Mouse (Mus musculus) lung, embryonic 16.5 days (tissue): ENCODE data around the gene Akr1b10. TPM values are rescaled to one million over a fixed set of nuclear protein-coding genes. Genes with fewer than 3 reads are reported as not detected.
"Not testable (repeated sequence)": the region's sequence is repeated elsewhere in the genome, so short reads cannot be mapped to it uniquely, and the experiment has no call there.

Experiments
- ATAC-seq: fragments of 200-750 bp; cut with Nextera tagmentation; 2 replicates; pipeline ENCODE4 v1.8.0; 2017; ENCODE audit warnings: low read depth, mild to moderate bottlenecking, moderate library complexity
- H3K27ac ChIP-seq: fragments of 300-500 bp; sonication (generic); 2 replicates; pipeline ENCODE4 v1.5.1; 2014; ENCODE audit warnings: mild to moderate bottlenecking, control low read depth, low read length
- H3K27me3 ChIP-seq: fragments of 300-500 bp; sonication (generic); 2 replicates; pipeline ENCODE4 v1.6.1; 2014; ENCODE audit warnings: low read depth, low read length, mixed read lengths; ENCODE audit not compliant: control insufficient read depth, insufficient read depth
- H3K36me3 ChIP-seq: fragments of 300-500 bp; sonication (generic); 2 replicates; pipeline ENCODE4 v1.6.1; 2014; ENCODE audit warnings: low read length; ENCODE audit not compliant: control insufficient read depth, insufficient read depth
- H3K4me1 ChIP-seq: fragments of 300-500 bp; sonication (generic); replicated peaks from 2 replicates; pipeline ENCODE4 v1.6.1; 2014; ENCODE audit warnings: low read length, mixed read lengths; ENCODE audit not compliant: control insufficient read depth, insufficient read depth
- H3K4me2 ChIP-seq: fragments of 300-500 bp; sonication (generic); 2 replicates; pipeline ENCODE4 v1.6.1; 2014; ENCODE audit warnings: low read depth, low read length, control low read depth
- H3K4me3 ChIP-seq: fragments of 300-500 bp; sonication (generic); 2 replicates; pipeline ENCODE4 v1.5.1; 2014; ENCODE audit warnings: mild to moderate bottlenecking, low read length, control low read depth
- H3K9ac ChIP-seq: fragments of 300-500 bp; sonication (generic); 2 replicates; pipeline ENCODE4 v1.6.1; 2014; ENCODE audit warnings: low read length, control low read depth
- H3K9me3 ChIP-seq: fragments of 300-500 bp; sonication (generic); 2 replicates; pipeline ENCODE4 v1.6.1; 2016; ENCODE audit warnings: low read length; ENCODE audit not compliant: control insufficient read depth
- WGBS: fragments of 180-500 bp; shearing (Covaris S2); extraction: QIAGEN DNeasy Blood & Tissue Kit; methylation state at CpG from one replicate; pipeline ENCODE4 v1.1.7; 2014; 5-methylcytosine and 5-hydroxymethylcytosine counted together
- polyA plus RNA-seq: library from polyadenylated mRNA; unstranded; fragments of >200 nt; fragmentation: Nextera tagmentation; extraction: Ambion mirVana; gene quantifications from 2 replicates; pipeline ENCODE4 v1.2.1, GENCODE M21; 2015

Gene Akr1b10
- polyA plus RNA-seq, 1 experiment from 2014 or later: 25.3 TPM

DNA sequence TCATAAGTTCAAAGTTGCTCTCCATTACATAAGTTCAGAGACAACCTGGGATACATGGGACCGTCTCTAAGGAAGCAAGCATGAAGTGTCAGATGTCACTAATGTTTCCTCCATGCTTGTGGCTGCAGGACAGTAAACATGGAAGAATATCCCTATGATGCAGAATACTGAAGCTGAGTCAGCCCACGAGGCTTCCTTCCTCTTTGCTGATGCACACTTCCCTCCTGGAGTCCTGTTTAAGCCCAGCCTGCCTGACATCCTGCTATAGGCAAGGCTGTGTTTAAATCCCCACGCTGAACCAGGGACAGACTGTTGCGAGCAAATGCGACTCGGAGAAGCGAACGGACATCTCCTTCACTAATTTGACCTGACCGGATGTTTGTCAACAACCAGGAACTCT lies 16.0 kb upstream of the Akr1b10 start:
- WGBS: 67% methylated on average over 9 of the region's 9 CpGs
- ATAC-seq: no peak
- Histone ChIP-seq H3K27ac (no peak overlapping the region), H3K4me1 (no peaks in the 10 kb centered on the region), H3K27me3 (no peaks in the 10 kb centered on the region), H3K9ac (no peak overlapping the region), H3K36me3 (no peaks in the 10 kb centered on the region), H3K9me3 (no peaks in the 10 kb centered on the region), H3K4me3 (no peak overlapping the region), H3K4me2 (no peak overlapping the region)

DNA sequence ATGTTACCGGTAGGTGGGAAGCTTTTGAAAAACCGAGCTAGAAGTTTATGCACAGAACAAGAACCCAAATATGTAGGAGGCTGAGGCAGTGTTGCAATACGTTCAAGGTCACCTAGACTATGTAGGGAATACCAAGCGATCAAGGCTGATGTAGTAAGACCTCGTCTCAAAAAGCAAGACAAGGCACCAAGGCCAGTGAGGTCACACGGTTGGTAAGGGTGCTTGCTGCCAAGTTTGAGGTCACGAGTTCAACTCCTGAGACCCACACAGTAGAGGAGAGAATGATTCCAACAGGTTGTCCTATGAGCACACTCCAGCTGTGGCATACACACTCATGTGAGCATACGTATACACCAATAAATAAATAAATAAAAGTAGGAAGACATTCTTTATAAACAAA lies 13.9 kb upstream of the Akr1b10 start:
- 72% methylated on average over 8 of the region's 8 CpGs for WGBS
- ATAC-seq: no peak

DNA sequence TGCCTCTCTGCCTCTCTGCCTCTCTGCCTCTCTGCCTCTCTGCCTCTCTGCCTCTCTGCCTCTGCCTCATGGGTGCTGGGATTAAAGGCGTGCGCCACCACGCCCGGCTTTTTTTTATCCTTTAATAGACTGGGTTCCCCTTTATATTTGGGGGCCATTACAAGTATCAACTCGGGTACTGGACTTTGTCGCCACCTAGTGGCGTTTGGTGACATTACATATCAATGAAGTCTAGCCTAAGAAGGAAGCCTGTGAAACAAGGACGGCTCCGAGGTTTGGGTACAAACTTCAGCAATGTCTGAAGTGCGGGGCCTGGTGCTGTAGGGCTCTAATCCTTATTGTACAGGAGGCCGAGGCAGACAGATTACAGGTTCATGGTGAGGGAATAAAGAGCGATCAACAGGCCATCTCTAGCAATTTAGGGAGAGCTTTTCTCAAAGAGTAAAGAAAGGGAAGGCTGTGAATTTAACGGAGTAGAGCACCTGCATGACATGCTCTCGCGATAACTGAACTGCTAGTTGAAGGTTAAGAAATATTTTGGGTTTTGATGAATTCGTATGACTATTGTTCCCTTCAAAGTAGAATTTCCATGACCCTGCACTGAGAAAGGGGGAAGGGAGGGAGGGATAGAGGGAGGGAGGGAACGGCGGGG lies 12.2 kb upstream of the Akr1b10 start:
- no peak for ATAC-seq
- Histone ChIP-seq H3K9me3 (no peaks in the 10 kb centered on the region), H3K4me3 (no peak overlapping the region), H3K27ac (no peak overlapping the region), H3K9ac (no peak overlapping the region), H3K27me3 (no peaks in the 10 kb centered on the region), H3K4me2 (peak overlapping the region; percentile 28; the same call in 1 of the 2 replicates), H3K36me3 (no peaks in the 10 kb centered on the region), H3K4me1 (no peaks in the 10 kb centered on the region)
- WGBS: 20% methylated on average over 18 of the region's 18 CpGs

More for the DNA sequence above, 13.9 kb upstream of the Akr1b10 start:
- Histone ChIP-seq H3K9ac (no peak overlapping the region), H3K4me1 (no peaks in the 10 kb centered on the region), H3K36me3 (no peaks in the 10 kb centered on the region), H3K4me2 (no peak overlapping the region), H3K27me3 (no peaks in the 10 kb centered on the region), H3K4me3 (no peak overlapping the region), H3K27ac (no peak overlapping the region), H3K9me3 (no peaks in the 10 kb centered on the region)

DNA sequence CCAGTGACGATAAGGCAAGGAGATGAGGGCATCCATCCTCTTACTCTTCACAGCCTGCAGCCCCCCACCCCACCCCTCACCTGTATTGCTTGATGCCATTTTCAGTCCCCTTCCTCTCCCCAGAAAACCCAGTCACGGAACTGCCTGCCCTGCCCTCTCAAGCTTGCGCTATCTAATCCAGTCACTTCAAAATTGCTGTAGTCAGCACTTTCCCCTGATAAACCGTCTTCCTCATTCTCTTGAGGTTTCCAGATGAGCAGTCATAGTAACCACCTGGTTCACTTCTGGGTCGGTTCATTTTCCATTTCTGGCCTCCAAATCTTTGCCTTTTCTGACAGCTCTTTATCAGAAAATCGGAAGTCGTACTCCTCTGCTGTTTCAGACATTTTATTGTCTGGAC lies 10.2 kb upstream of the Akr1b10 start:
- no peak for ATAC-seq
- Histone ChIP-seq H3K27me3 (no peaks in the 10 kb centered on the region), H3K36me3 (no peaks in the 10 kb centered on the region), H3K4me2 (no peak overlapping the region), H3K9ac (no peak overlapping the region), H3K27ac (no peak overlapping the region), H3K4me1 (no peaks in the 10 kb centered on the region), H3K4me3 (no peak overlapping the region), H3K9me3 (no peaks in the 10 kb centered on the region)
- WGBS: 70% methylated on average over 7 of the region's 7 CpGs

DNA sequence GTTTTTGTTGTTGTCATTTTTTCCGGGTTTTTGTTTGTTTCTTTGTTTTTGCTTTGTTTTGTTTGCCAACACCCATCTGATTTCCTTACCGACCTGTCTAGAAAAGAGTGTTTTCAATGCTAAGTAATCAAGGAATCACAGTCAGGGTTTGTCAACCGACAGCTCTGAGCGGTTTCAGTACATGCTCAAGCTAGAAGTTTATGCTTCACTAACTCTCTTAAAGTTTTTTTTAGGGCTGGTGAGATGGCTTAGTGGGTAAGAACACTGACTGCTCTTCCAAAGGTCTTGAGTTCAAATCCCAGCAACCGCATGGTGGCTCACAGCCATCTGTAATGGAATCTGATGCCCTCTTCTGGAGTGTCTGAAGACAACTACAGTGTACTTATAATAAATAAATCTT lies 8.1 kb upstream of the Akr1b10 start:
- H3K27me3 ChIP-seq, H3K4me2 ChIP-seq, H3K4me3 ChIP-seq, H3K36me3 ChIP-seq, H3K4me1 ChIP-seq, H3K27ac ChIP-seq, H3K9me3 ChIP-seq, ATAC-seq, H3K9ac ChIP-seq: not testable (repeated sequence)
- 67% methylated on average over 5 of the region's 5 CpGs for WGBS

DNA sequence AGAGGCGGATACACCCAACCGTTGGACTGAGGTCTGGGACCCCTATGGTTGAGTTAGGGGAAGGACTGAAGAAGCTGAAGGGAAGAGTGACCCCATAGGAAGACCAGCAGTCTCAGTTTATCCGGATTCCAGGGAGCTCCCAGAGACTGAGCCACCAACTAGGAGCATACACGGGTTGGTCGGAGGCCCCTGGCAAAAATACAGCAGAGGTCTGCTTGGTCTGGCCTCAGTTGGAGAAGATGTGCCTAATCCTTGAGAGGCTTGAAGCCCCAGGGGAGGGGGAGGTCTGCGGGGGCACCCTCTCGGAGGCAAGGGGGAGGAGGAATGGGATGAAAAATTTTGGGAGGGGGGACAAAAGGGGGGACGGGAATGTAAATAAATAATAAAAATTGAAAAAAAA lies 617 bp upstream of the Akr1b10 start:
- Histone ChIP-seq H3K9me3 (no peaks in the 10 kb centered on the region), H3K9ac (no peak overlapping the region), H3K36me3 (no peaks in the 10 kb centered on the region), H3K4me2 (peak overlapping the region; percentile 84), H3K27me3 (no peaks in the 10 kb centered on the region), H3K4me3 (no peak overlapping the region; the same call in 1 of the 2 replicates), H3K4me1 (0 out of 2 replicates have a peak, but pooled peaks cover 3% of the 10 kb centered on the region), H3K27ac (no peak overlapping the region)
- no peak for ATAC-seq
- WGBS: 37% methylated on average over 8 of the region's 8 CpGs

DNA sequence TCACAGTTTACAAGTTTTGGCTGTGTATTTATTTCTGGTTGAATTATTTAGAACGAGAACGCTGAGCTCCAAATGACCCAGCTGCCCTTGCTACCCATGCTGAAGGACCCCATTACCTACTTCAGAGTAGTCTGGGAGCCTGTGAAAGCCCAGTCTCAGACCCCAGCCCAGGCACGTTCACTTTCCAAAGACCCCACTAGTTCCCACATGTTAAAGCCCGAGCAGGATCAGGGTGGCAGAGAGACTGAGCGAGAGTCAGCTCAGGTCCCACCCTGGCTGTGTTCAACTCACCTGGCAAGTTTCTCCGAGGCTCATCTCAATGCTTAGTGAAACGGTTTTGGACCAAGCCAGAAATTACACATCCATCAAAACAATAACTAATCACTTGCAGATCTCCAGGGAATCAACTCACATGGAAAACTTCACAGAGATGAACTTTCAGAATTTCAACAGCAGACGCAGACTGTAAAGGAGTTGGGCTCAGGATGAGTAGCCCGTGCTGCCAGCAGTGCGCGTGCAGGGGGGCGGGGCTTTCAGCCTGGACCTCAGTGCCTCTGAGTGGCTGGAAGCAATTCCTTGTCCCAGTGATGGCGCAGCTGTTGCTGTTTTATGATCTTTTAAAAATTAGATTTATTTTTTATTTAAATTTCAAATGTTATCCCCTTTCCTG lies 818 bp downstream of the Akr1b10 start:
- Histone ChIP-seq H3K4me2 (peak overlapping the region; percentile 84), H3K27me3 (no peaks in the 10 kb centered on the region), H3K4me1 (0 out of 2 replicates have a peak, but pooled peaks cover 3% of the 10 kb centered on the region), H3K9ac (peak overlapping the region; percentile 60), H3K36me3 (no peaks in the 10 kb centered on the region), H3K27ac (peak overlapping the region; percentile 76), H3K9me3 (no peaks in the 10 kb centered on the region), H3K4me3 (peak overlapping the region; percentile 51)
- WGBS: 3% methylated on average over 13 of the region's 13 CpGs
- peak; percentile 84 for ATAC-seq

DNA sequence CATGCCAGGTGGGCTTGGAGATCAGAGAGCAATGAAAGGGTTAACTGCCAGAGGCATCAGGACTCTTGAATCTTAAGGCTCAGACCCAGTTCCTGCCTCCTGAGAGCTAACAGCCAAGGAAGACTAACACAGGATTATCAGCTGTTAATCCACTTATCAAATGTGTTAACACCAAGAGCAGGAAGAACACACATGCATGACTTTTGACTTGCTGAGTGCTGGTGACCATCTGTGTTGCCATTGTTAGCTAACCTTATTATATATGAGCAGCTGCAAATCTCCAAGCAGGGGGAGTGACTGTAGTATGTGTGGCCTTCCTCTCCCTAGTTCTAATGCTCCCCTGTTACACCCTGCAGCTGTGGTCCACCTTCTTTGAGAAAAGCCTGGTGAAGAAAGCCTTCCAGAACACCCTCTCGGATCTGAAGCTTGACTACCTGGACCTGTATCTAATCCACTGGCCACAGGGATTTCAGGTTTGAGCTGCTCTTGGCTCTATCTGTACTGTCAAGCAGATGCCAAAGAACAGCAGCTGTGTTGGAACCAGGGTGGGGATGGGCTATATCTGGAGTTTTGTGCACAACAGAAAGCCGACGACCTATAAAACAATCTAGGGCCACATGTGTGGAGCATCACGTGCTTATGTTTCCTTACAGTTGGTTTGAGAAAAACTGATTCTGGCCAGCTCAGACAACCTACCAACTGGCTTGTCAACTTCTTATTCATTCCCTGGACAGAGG lies 4.6 kb downstream of the Akr1b10 start:
- no peak overlapping the region for H3K4me2 ChIP-seq
- H3K4me3 ChIP-seq: no peak overlapping the region
- 82% methylated on average over 4 of the region's 4 CpGs for WGBS
- H3K27me3 ChIP-seq: no peaks in the 10 kb centered on the region
- H3K9me3 ChIP-seq: peaks cover 3% of the 10 kb centered on the region
- H3K4me1 ChIP-seq: 0 out of 2 replicates have a peak, but pooled peaks cover 3% of the 10 kb centered on the region
- H3K9ac ChIP-seq: no peak overlapping the region
- no peak overlapping the region for H3K27ac ChIP-seq
- peaks cover 9% of the 10 kb centered on the region for H3K36me3 ChIP-seq
- no peak for ATAC-seq

DNA sequence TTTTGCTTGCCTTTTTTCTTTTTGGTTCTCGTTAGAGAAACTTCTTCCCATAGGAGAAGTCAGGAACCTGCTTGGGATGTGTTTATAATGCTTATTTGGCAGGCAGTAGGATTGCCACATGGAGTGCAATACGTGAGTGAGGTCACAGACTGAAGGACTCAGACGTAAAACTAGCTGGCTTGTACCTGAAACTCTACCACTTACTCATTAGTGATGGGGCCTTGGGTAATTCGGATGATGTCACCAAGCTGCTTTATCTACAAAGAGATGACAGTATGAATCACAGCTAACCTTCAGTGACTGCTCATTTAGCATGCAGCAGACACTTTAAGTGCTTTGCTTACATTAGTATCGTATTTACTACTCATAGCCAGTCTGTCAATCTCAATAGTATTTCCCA lies 11.9 kb downstream of the Akr1b10 start:
- Histone ChIP-seq H3K4me2 (no peak overlapping the region), H3K27me3 (no peaks in the 10 kb centered on the region), H3K27ac (no peak overlapping the region), H3K9ac (no peak overlapping the region), H3K9me3 (peaks cover 1% of the 10 kb centered on the region), H3K36me3 (peaks cover 7% of the 10 kb centered on the region), H3K4me3 (no peak overlapping the region), H3K4me1 (no peaks in the 10 kb centered on the region)
- WGBS: 60% methylated on average over 5 of the region's 5 CpGs
- no peak for ATAC-seq
